Mouse (Mus musculus): ENCODE results near the gene Bpifb9a. TPM values are rescaled to one million over a fixed set of nuclear protein-coding genes. Genes with fewer than 3 reads are reported as not detected.
"Not testable (repeated sequence)": the region's sequence is repeated elsewhere in the genome, so short reads cannot be mapped to it uniquely, and the experiment has no call there.

Bpifb9a gene
- total RNA-seq (2014; fragmentation: Nextera tagmentation) (not detected in 2 replicates), total RNA-seq (2017) (not detected in 2 replicates)

DNA sequence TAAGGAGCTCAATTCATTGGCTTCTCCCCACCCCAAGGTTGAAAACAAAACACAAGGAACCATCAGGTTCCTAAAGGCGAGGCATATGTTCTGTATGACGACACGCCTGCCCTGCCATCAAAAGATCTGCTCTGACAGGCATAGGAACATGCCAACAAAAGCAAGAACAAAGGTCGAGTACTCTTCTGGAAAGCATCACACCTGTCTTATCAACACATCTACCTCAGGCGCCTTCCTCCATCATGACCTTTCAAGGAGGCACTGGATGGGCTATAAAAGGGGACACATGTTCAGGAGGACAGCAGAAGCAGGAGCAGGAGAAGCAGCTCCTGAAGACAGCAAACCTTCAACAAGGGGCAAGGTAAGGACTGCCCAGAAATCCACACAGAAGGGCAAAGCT, at the start of gene Bpifb9a:
Gene Bpifb9a (plus strand): TSS at position 301 of the 400 bp plus-strand sequence.
- ATAC-seq (replicated peaks; ENCODE audit: poor library complexity, severe bottlenecking), result not testable (repeated sequence)

DNA sequence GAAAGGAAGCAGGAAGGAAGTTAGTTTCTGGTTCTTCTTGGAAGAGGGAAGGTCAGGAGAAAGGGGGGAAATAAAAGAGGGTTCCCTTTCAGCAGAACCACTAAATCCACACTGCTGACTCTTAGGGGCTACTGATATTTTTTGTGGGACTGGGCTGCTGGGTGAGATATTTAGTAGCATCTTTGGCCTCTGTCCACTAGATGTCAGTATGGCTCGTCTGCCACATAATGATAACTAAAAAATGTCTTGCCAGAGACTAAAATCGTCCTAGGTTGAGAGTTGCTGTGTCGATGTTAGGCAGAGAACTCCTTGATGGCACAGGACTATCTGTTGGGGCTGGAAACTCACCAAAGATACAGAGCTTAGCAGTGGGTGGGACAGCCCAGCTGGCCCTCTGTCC, 48.5 kb upstream of the Bpifb9a start:
- ATAC-seq (replicated peaks; ENCODE audit: poor library complexity, severe bottlenecking), result peak; percentile 33; the same call in 1 of the 2 replicates

DNA sequence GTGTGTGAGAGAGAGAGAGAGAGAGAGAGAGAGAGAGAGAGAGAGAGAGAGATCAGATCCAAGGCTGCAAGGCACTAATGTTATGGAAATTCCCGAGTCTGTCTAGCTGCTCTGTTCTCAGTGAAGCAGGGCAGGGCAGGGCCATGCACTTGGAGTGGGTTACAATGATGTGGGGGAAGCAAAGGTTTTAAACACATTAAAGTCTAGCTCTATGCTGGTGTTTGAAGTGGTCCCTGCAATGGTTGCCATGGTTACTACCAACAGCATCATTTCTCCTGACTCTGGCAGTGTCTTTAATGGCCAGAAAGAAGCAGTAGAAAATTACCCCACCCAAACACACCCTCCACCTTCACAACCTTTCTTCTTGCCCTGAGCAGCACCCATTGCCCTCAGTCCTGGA, 46.5 kb upstream of the Bpifb9a start:
- ATAC-seq (replicated peaks; ENCODE audit: poor library complexity, severe bottlenecking), result no peak

DNA sequence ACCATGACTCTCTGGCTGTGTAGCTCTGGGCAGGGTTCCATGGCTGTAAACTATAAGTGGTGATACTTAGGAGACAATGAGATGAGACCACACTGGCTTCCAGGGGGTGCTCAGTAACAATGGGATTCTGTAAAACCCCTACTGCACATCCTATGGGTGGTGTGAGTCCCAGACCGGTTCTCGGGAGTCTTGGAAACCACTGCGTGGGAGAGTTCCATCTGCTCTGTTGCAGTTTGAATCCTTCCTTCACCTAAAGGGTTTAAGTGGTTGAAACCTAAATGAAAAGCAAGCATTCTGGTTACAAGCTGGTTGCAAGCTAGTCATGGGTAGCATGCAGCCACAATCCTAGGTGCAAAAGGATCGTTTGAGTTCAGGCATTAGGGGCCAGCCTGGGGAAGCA, 45.8 kb upstream of the Bpifb9a start:
- ATAC-seq (replicated peaks; ENCODE audit: poor library complexity, severe bottlenecking), result no peak

DNA sequence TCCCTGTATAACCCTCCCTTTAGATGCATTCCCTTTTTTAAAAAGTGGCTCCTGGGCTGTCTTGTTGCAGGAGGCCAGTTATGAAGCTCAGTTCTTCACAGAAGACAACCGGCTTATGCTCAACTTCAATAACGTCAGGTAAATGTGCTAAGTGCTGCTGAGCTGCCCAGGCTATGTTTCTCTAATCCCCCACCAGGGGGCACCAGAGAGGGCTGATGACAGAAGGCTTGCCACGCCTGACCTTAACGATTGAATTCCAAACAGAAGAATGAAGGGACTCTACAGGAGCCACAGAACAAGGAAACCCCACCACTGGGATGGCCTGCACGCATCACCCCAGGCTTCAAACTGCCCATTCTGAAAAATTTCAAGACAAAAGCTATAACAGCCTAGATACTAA, 42.5 kb upstream of the Bpifb9a start:
- peak; percentile 72 for ATAC-seq (replicated peaks; ENCODE audit: poor library complexity, severe bottlenecking)

DNA sequence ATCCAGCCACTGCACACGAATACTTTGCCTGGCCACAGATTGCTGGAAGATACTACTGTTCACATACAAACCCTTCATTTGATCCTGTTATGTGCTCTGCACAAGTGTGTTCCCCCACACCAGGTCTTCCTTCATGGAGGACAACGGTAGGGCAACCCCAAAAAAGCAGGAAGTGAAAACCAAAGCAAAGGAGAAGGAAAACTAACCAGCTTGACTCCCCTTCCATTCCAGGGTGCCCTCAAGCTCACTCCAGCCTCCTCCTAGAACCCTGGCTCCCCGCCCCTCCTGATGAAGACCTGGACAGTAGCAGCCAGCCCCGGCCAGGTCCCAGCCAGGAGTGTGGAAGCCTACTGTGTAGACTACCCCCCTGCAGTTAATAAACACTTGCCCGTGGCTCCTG, 37.7 kb upstream of the Bpifb9a start:
- ATAC-seq (replicated peaks; ENCODE audit: poor library complexity, severe bottlenecking), result peak; percentile 74

DNA sequence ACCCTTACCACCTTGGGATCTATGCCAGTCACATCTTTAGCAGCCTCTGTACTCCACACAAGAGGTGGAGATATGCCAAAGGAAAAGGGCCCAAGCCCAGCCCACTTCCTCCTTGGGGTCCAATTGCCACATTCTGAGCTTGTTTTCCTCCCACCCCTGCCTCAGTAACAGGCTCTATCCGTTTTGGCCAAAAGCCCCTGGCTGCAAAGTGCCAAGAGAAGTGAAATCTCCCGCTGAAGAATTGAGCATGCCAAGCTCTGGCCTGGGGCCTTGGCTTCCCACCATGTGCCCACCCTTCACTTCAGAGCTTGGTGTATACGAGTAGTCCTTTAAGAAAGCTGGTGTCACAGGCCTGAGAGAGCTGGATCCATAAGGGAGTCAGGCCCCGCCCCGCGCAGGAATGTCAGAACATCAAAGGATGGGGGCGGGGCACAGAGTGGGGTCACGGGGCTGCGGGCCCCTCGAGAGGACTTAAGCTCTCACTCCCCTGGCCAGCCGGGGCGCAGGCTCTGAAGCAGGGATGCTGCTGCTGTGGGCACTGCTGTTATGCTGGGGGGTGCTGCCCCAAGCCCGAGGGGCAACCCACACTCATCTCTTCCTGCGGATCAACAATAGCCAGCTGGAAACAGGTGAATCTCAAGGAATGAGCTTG, 34.3 kb upstream of the Bpifb9a start, which contains the start of gene Bpifb5:
Gene Bpifb5 (plus strand): TSS at position 478 of the 652 bp plus-strand sequence.
- peak; percentile 68 for ATAC-seq (replicated peaks; ENCODE audit: poor library complexity, severe bottlenecking)

DNA sequence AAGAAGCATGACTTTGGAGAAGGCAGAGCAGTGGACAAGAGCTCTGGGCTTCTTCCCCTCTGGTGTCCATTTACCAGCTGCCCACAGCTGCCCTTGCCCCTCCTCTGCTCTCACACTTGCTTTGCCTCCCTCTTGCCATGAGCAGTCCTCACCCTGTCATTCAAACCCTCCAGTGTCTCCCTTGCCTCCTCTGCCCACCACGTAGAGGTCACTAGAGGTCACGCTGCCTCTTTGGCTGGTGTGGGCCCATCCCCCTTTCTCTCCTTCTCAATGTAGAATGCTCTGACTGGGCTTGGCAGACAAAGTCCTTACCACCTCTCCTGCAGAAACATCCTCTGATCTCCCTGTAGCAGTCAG, 33.8 kb upstream of the Bpifb9a start:
- no peak for ATAC-seq (replicated peaks; ENCODE audit: poor library complexity, severe bottlenecking)

DNA sequence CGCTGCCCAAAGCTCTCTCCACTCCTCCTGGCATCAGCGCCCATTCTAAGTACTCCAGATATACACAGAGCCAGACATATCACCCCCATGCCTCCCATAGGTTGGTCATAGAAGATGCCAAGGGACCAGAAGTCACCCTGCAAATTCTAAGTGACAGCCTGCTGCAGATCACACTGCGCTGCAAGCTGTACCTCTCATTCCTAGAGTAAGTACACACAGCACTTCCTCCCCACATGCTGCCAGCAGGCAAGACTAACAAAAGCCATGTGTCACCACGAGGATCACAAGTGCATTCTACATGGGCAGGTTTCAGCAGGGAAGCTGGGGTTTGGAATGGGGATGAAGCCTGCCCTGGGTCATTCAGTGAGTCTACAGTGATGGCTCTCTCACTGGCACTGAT, 30.7 kb upstream of the Bpifb9a start:
- ATAC-seq (replicated peaks; ENCODE audit: poor library complexity, severe bottlenecking), result no peak

DNA sequence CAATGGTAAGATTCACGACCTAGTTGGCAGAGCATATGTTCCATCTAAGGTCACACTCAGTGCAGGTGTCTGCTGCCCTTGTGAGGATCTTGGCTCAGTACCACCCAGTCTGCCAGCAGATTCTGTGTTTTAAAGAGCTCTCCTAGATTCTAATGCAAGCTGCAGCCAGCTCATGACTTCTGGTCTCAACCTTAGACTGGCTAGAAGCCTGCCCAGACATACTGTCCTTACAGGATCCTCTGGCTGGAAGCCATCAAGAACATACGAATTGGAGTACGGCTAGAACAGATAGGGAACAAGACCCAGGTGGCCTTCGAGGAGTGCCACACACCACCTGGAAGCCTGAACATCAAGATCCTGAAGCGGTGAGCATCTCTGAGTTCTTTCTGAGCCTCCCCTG, 29.8 kb upstream of the Bpifb9a start:
- no peak for ATAC-seq (replicated peaks; ENCODE audit: poor library complexity, severe bottlenecking)

DNA sequence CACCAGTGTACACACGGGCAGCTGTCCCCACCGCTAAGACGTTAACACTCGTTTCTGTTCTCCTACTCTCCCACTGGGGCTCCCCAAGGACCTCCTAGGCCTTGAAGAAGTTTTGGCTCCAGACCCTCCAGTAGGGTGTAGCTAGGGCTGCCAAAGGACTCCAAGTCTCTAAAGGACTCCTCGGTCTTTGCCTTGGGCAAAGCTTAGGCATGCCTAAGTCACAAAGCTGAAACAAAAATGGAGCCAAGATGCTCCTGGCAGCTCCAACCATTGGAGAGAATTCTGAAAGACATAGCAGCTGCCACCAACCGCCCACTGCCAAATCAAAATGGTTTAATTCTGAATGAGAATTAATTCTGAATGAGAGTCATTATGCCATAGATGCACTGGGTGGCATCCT, 24.2 kb upstream of the Bpifb9a start:
- ATAC-seq (replicated peaks; ENCODE audit: poor library complexity, severe bottlenecking), result no peak

DNA sequence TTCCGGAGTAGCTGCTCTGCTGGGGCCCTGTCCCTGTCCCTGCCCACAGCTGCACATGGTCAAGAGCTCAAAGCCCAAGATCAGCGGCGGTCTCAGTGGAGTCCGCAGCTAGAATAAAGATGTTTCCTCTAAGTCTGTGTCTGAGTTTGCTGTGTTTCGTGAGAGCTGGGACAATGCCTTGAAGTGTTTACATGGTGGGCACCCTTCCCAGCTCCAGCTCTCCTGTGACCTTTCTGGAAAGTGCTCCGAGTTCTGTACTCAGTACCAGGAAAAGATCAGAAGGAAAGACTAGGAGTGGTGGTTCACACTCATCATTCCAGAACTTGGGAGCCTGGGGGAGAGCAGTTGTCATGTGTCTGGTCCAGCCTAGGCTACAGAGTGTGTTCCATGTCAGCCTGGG, 16.9 kb upstream of the Bpifb9a start:
- no peak for ATAC-seq (replicated peaks; ENCODE audit: poor library complexity, severe bottlenecking)

DNA sequence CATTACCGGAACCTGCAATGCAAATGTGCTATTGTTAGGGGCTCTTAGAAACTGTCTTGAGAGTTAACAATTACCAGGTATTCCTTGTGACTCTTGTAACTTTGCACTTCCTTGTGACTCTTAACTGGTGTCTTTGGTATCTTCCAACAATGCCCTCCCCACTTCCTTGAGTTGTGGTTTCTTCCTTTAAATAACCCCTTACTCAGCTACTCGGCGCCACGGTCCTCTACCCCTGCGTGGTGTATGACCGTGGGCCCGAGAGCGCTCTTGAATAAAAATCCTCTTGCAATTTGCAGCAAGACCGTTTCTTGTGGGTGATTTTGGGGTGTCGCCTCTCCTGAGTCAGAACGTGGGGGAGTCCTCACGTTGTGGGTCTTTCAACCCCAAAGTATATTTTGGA, 14.9 kb upstream of the Bpifb9a start:
- not testable (repeated sequence) for ATAC-seq (replicated peaks; ENCODE audit: poor library complexity, severe bottlenecking)

DNA sequence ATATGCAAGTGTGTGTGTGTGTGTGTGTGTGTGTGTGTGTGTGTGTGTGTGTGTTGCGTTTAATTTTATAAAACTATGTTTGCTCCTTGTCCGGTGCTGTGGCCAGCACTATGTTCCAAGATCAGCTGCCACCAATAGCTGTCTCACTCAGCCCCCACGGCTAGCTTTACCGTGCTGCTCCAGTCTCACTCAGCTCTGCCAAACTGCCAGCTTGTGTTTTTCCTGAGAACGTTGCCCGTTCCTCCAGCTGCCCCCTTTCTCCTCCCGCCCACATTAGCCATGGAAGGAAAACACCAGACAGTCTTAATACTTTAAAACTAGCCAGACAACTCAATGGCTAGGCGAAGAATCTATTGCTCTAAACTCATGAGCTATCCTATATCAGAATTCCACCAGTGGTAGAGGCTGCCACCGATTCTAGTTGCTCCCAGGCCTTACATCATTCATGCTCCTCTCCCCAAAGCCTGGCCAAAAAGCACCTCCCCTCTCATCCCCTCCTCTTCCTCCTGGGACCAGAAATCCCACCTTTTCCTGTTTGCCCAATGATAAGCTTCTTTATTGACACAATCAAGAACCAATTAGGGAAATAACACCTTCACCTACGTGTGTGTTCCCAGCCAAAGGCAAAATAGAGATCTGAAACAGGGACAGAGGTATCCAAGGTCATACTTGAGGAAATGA, 14.2 kb upstream of the Bpifb9a start:
- ATAC-seq (replicated peaks; ENCODE audit: poor library complexity, severe bottlenecking), result no peak

DNA sequence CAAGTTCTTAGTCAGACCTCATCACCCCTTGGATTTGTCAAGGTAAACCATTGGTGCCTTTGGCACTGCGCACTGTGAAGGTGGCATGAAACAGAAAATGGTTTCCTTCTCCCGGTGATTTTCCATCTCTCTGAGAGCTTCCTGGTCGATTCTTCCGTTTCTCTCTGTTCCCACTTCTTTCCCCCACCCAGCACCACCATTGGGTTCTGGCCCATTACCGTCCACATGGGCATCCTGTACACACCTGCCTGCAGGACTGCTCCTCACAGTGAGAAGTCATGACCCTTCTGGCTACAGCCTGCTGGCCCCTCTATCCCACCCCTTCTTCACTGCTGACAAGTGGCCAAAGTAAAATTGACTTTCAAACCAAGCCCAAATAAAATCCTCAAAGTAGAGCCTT, 12.3 kb upstream of the Bpifb9a start:
- no peak for ATAC-seq (replicated peaks; ENCODE audit: poor library complexity, severe bottlenecking)

DNA sequence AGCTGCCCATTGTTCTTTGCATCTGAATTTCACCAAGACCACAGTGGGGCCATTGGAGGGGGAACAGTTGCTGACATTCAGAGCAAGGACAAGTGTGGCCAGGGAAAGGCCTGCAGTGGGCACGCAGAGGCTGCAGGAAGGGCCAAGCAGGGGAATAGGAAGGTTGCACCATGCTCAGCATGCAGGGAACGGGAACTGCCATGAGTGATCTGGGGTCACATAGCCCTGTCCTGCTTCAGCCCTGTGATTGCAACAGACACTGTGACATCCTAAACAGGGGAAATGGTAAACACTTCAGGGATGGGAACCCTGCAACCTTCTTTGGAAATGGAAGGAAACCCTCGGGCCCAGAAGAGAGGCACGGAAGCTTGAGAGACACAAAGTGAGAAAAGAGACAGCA, 2.4 kb upstream of the Bpifb9a start:
- peak; percentile 96 for ATAC-seq (replicated peaks; ENCODE audit: poor library complexity, severe bottlenecking)

DNA sequence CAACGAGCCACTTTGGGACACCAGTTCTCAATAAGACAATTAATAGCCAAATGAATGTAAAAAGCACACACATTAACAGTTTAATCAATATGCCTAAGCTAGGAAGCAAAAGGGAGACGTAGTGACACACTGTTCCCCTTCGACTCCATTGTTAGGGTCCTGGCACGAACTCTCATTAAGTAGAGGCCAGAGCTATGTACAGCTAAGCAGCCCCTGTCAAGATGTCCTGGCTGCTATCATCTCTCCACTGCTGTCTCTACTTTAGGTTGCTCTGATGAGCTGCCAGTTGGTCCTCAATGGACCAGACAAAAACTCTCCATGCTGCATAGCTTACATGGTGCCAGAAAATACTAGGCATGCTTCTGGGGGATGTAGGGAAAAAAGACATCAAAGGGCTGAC, 1.9 kb upstream of the Bpifb9a start:
- no peak for ATAC-seq (replicated peaks; ENCODE audit: poor library complexity, severe bottlenecking)

DNA sequence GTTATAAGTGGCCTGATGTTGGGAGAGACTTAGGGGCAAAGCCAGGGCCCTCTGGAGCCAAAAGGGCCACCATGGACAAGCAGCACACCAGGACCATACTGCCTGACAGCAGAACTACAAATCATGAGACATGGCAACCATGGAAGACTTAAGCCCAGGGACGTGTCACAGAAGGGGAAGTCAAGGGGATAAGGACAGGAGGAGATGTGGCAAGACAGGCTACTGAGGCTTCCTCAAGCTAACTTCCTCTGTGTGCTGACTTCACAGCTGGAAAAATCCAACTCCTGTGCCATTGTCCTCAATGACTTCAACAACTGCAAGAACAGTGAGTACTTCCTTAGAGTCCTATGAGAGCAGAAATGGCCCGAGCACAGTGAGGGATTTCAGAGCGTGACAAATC, 6.7 kb downstream of the Bpifb9a start:
- ATAC-seq (replicated peaks; ENCODE audit: poor library complexity, severe bottlenecking), result peak; percentile 99

DNA sequence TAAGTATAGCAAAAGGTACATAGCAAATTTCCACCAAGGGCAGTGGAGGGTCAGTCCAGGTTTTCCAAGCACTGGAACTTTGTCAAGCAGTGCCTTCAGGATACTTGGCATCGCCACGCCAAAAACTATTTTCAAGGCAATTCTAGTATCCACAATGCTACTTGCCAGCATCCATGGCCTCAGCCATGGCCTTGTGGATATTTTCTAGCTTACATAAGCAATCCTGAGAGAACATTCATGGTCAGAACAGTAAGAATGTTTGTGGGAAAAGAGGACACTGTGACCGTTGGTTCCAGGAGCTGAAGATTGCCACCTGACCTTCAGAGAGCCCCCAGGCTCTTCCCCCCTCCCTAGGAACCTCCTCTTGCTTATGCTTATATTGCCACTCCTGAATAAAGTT, 34.2 kb downstream of the Bpifb9a start:
- ATAC-seq (replicated peaks; ENCODE audit: poor library complexity, severe bottlenecking), result not testable (repeated sequence)

DNA sequence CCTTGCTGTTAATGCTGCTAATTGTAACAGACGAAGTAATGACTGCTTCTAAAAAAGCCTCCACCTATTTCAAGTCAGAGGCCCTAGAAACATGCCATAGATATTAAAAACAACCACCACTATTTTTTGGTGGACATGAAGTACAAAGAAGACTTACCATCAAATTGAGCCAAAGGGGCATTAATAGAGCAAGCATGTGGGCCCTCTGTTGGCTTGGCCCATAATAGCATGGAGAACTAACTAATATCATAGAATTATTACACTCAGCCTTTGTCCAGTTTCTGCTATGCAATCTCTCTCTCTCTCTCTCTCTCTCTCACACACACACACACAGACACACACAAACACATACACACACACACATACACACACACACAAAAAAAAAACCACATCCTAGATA, 35.2 kb downstream of the Bpifb9a start:
- no peak; the same call in 1 of the 2 replicates for ATAC-seq (replicated peaks; ENCODE audit: poor library complexity, severe bottlenecking)

DNA sequence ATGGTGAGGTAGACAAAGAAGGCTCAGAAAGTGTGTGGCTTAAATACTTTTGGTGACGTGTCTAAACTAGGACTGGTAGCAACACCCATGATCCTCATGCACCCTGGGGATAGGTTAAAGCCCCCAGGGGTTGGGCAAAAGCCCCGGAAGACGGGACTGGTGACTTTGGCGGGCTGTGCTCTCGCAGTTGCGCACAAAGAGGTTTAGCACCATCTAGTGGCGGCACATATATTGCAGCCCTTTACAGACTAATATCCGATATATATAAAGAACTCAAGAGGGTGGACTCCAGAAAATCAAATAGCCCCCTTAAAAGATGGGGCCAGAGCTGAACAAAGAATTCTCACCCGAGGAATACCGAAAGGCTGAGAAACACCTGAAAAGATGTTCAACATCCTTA, 37.1 kb downstream of the Bpifb9a start:
- ATAC-seq (replicated peaks; ENCODE audit: poor library complexity, severe bottlenecking), result peak; percentile 50; the same call in 1 of the 2 replicates

DNA sequence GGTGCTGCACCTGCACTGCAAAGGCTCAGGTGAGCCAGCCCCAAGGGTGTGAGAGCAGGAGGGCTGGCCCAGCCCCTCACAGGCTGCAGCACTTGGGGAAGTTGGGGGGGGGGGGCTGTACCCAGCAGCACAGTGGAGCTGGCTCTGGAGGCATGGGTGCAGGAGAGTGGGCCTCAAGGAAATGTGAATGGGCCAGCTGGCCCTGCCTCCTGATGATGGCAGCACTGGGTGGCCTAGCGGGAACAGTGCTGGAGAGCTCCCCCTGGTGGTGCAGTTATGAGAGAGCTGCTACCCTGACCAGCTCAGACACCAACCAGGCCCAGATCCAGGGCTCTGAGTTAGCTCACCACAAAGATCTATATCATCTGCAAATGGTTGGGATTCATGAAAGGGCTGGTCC, 42.8 kb downstream of the Bpifb9a start:
- peak; percentile 96 for ATAC-seq (replicated peaks; ENCODE audit: poor library complexity, severe bottlenecking)

Data from granulocyte monocyte progenitor cell, adult 5-6 weeks (primary cell).